Mouse (Mus musculus) E14TG2a.4 (cell line): ENCODE data around the gene Cfap58.

Source experiments
- CTCF ChIP-seq: conservative IDR thresholded peaks from 2 replicates; pipeline ENCODE4 v1.5.1; 2014; ENCODE audit warnings: low read length
- NANOG ChIP-seq: IDR thresholded peaks from 2 replicates; pipeline ENCODE4 v1.6.1; 2014; ENCODE audit warnings: borderline replicate concordance, low read length, mixed read lengths

- TF ChIP-seq NANOG (no peak), CTCF (no peak)
Measured at GRCm38 (mm10) chr19:47953169-47953568, 15.7 kb downstream of the Cfap58 start.
